ENCODE assay signal across 25 mouse cellular contexts in the genomic region with DNA sequence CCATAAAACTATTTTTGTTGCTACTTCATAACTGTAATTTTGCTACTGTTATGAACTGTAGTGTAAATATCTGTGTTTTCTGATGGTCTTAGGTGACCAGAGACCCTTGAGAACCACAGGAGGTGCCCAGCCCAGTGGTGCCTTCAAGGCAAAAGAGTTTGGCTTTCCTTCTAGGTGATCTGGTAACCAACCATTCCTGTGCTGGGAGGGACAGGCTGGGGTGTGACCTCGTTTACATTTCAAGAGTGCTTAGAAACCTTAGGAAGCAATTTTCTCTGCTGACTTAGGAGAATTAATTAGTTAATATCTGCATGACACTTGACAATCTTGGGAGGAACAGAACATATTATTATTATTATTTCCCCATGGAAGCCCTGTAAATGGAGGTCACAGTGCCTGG.
"Had no signal": no experiment of that assay in that cellular context is flagged by ENCODE, and none has a peak within 500 bp of the region (broad histone marks: within the 10 kb centered on the region; RNA-seq: fewer than 3 reads in every experiment).

No protein-coding gene starts in this region.

- H3K4me1 ChIP-seq: heart, embryonic 13.5 days; heart, embryonic 15.5 days; hindbrain, embryonic 13.5 days; hindbrain, embryonic 15.5 days; limb, embryonic 10.5 days; limb, embryonic 12.5 days; liver, embryonic 13.5 days; liver, embryonic 15.5 days had no signal

- H3K4me3 ChIP-seq: heart, adult 2 months; heart, embryonic 13.5 days; heart, embryonic 15.5 days; hindbrain, embryonic 13.5 days; hindbrain, embryonic 15.5 days; layer of hippocampus, adult 2 months; left cerebral cortex, adult 2 months; limb, embryonic 10.5 days; limb, embryonic 12.5 days; liver, embryonic 13.5 days; liver, embryonic 15.5 days had no signal

- H3K27me3 ChIP-seq: heart, embryonic 13.5 days; heart, embryonic 15.5 days; hindbrain, embryonic 13.5 days; hindbrain, embryonic 15.5 days; limb, embryonic 12.5 days; liver, embryonic 13.5 days; liver, embryonic 15.5 days had no signal

- ATAC-seq: hindbrain, postnatal 0 days; intestine, embryonic 16.5 days had no signal

- H3K9ac ChIP-seq: heart, embryonic 13.5 days; heart, embryonic 15.5 days; hindbrain, embryonic 13.5 days; hindbrain, embryonic 15.5 days; limb, embryonic 12.5 days; liver, embryonic 13.5 days; liver, embryonic 15.5 days had no signal

- H3K4me2 ChIP-seq: heart, embryonic 11.5 days; heart, embryonic 13.5 days; heart, embryonic 15.5 days; hindbrain, embryonic 13.5 days; hindbrain, embryonic 15.5 days; limb, embryonic 12.5 days; liver, embryonic 11.5 days; liver, embryonic 13.5 days; liver, embryonic 15.5 days had no signal

- H3K27ac ChIP-seq: heart, adult 2 months; heart, embryonic 13.5 days; heart, embryonic 15.5 days; hindbrain, embryonic 13.5 days; hindbrain, embryonic 15.5 days; hindbrain, postnatal 0 days; layer of hippocampus, adult 2 months; left cerebral cortex, adult 2 months; limb, embryonic 10.5 days; limb, embryonic 12.5 days; liver, embryonic 13.5 days; liver, embryonic 15.5 days had no signal

- H3K9me3 ChIP-seq: heart, embryonic 13.5 days; heart, embryonic 15.5 days; hindbrain, embryonic 13.5 days; hindbrain, embryonic 15.5 days; limb, embryonic 10.5 days; limb, embryonic 12.5 days; liver, embryonic 13.5 days; liver, embryonic 15.5 days had no signal

- DNase-seq: gastrocnemius, postnatal 14 days; gastrocnemius, postnatal 36 days; heart, adult 11 months; heart, adult 2 months; heart, postnatal 14 days; heart, postnatal 36 days; kidney, adult 11 months; kidney, adult 8-10 months; kidney, postnatal 10 days; kidney, postnatal 36 days; liver; liver, embryonic 13.5 days had no signal

- H3K36me3 ChIP-seq: heart, embryonic 13.5 days; heart, embryonic 15.5 days; hindbrain, embryonic 13.5 days; hindbrain, embryonic 15.5 days; limb, embryonic 10.5 days; limb, embryonic 12.5 days; liver, embryonic 13.5 days; liver, embryonic 15.5 days had no signal
